Mouse (Mus musculus) leukemia stem cell, adult 10-12 weeks (primary cell): ENCODE measurements around the gene Vsig4. TPM values are rescaled to one million over a fixed set of nuclear protein-coding genes. Genes with fewer than 3 reads are reported as not detected.

Experiments
- polyA plus RNA-seq: library from polyadenylated mRNA; stranded (reverse); fragments of >175 nt; gene quantifications from 2 replicates; pipeline ENCODE4 v1.2.3, GENCODE M21; 2012; ENCODE audit warnings: low replicate concordance

The Vsig4 gene
- polyA plus RNA-seq, result not detected in 2 replicates

GRCm38 (mm10) chrX:96293338-96293737, at the start of gene Vsig4:
Gene Vsig4, minus strand, starts transcription at chrX:96293438.

Other genes with a start within 250 kb of the Vsig4 start
- gene Msn, start 197.4 kb downstream of the Vsig4 start, polyA plus RNA-seq, result 12.0 and 30.6 TPM in 2 replicates
- gene Heph, start 161.9 kb upstream of the Vsig4 start, polyA plus RNA-seq, result not detected in 2 replicates
- not detected in 2 replicates for gene Hsf3, start 162.9 kb upstream of the Vsig4 start, polyA plus RNA-seq